Mouse (Mus musculus): ENCODE measurements around the gene Tmbim4. TPM values are rescaled to one million over a fixed set of nuclear protein-coding genes. Genes with fewer than 3 reads are reported as not detected.

Gene Tmbim4
- polyA plus RNA-seq, 1 experiment, result 52.1 TPM

DNA sequence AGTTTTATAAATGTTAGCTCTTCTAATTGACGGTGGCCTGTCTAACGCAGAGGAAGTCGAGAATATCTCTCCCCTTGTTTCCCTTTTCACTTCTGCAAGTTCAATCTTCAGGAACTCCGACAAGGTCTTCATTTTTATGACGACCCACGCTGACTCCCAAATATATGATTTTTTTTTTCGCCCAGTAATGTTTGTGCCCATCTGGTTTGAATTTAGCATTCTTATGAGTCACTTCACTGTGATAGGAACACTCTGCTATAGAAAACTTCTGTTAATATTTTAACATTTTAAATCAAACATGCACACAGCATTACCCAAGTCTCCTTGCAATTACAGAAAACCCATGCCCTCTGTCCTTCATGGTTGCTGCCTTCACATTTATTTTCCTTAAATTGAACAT is 71.9 kb downstream of the Tmbim4 start:
- Histone ChIP-seq H3K9me3 (replicated peaks; ENCODE audit: control insufficient read depth, insufficient read depth, low read length, poor library complexity, severe bottlenecking) (no peaks in the 10 kb centered on the region), H3K4me1 (ENCODE audit: control insufficient read depth, insufficient read depth, low read length) (no peaks in the 10 kb centered on the region), H3K4me3 (ENCODE audit: low read depth, low read length) (no peak overlapping the region), H3K36me3 (ENCODE audit: control insufficient read depth, insufficient read depth, low read length, poor library complexity, severe bottlenecking) (no peaks in the 10 kb centered on the region), H3K27ac (ENCODE audit: insufficient read depth, low read length) (no peak overlapping the region), H3K9ac (ENCODE audit: low read depth, poor library complexity, severe bottlenecking) (no peak overlapping the region), H3K27me3 (ENCODE audit: control insufficient read depth, insufficient read depth, low read length, poor library complexity, severe bottlenecking) (peaks cover 3% of the 10 kb centered on the region)
- TF ChIP-seq EP300 (IDR thresholded peaks at IDR 0.05; ENCODE audit: insufficient read depth, low read depth, low read length) (no peak), POLR2A (IDR thresholded peaks at IDR 0.05; ENCODE audit: insufficient read depth, low read length) (no peak), CTCF (IDR thresholded peaks at IDR 0.05; ENCODE audit: low read depth, low read length) (no peak)

Other genes with a start within 250 kb of the Tmbim4 start
- gene Helb, start 88.6 kb upstream of the Tmbim4 start, polyA plus RNA-seq (2011; ENCODE audit: insufficient read depth, insufficient read length, low read depth, missing spikeins), result 30.4 and 30.9 TPM in 2 replicates
- 10.3 and 12.1 TPM in 2 replicates for gene Irak3, start 540 bp downstream of the Tmbim4 start, polyA plus RNA-seq (2011; ENCODE audit: insufficient read depth, insufficient read length, low read depth, missing spikeins)
- gene Llph, start 25.5 kb downstream of the Tmbim4 start, polyA plus RNA-seq (2011; ENCODE audit: insufficient read depth, insufficient read length, low read depth, missing spikeins), result 53.7 and 62.6 TPM in 2 replicates